Mouse (Mus musculus) CD4-positive, CD25-positive, alpha-beta regulatory T cell, adult 9 weeks (primary cell): ENCODE measurements around the gene Clec4n. TPM values are rescaled to one million over a fixed set of nuclear protein-coding genes. Genes with fewer than 3 reads are reported as not detected.

Experiments used
- polyA plus RNA-seq: library from polyadenylated mRNA; unstranded; fragments of 100-300 nt; shearing (Covaris generic); gene quantifications from one replicate; pipeline ENCODE4 v1.2.1, GENCODE M21; 2017

Clec4n gene
- polyA plus RNA-seq: 2.5 TPM

GRCm38 (mm10) chr6:123229644-123230043 lies at the start of gene Clec4n:
TSS of gene Clec4n (plus strand) at chr6:123229843.

GRCm38 (mm10) chr6:123261555-123262161 lies 32.0 kb downstream of the Clec4n start, which contains the start of gene Clec4d:
TSS of gene Clec4d (plus strand) at chr6:123262111.

GRCm38 (mm10) chr6:123289753-123290152 lies 60.1 kb downstream of the Clec4n start, which contains the start of gene Clec4e:
TSS of gene Clec4e (minus strand) at chr6:123289870.

Other genes with a start within 250 kb of the Clec4n start
- not detected for gene Clec4a4, start 239.5 kb upstream of the Clec4n start, polyA plus RNA-seq
- not detected for gene Clec4b1, start 179.9 kb upstream of the Clec4n start, polyA plus RNA-seq
- gene Clec4a2, start 123.4 kb upstream of the Clec4n start, polyA plus RNA-seq: 0.91 TPM
- not detected for gene Clec4b2, start 57.0 kb upstream of the Clec4n start, polyA plus RNA-seq
- gene Clec4d, start 32.3 kb downstream of the Clec4n start, polyA plus RNA-seq: not detected
- not detected for gene Clec4e, start 60.0 kb downstream of the Clec4n start, polyA plus RNA-seq
- not detected for gene Vmn2r19, start 78.5 kb downstream of the Clec4n start, polyA plus RNA-seq
- gene Vmn2r20, start 188.3 kb downstream of the Clec4n start, polyA plus RNA-seq: not detected